In the genomic region with DNA sequence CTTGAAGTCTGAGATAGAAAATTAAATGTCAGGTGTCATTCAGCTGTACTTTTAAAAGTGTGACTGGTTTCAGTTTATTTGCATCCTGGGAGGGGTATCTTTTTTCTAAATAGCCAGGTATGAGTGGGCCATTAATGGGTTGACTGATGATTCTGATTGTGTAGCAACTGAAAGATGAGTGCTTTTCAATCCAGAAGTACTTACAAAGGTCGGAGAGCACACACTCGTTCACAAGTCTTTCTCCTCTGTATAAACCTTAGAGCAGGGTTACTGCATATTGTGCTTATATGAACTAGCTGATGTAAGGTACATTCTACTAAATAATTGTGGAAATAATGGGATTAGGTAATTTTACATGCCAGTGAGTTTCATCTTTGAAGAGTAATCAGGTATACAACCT, we compare ENCODE assay signal across 10 mouse cellular contexts. TPM values are rescaled to one million over a fixed set of nuclear protein-coding genes. Genes with fewer than 3 reads are reported as not detected.
A peak's percentile ranks its signal among the peaks of the same experiment; 100 is the strongest.
DNase-seq lines count a peak whose midpoint lies in the region; ATAC-seq and TF ChIP-seq lines count a peak whose summit lies in the region.
"Had no signal": no experiment of that assay in that cellular context is flagged by ENCODE, and none has a peak within 500 bp of the region (broad histone marks: within the 10 kb centered on the region; RNA-seq: fewer than 3 reads in every experiment).

No protein-coding gene starts in this region.

- 2% methylated on average over 2 of the region's 2 CpGs for WGBS in heart, adult 2 months
- WGBS in forebrain, embryonic 16.5 days: 4% methylated on average over 2 of the region's 2 CpGs
- 29% methylated on average over 2 of the region's 2 CpGs for WGBS in liver, embryonic 15.5 days (ENCODE audit: insufficient replicate concordance)

- intact Hi-C loops in heart, adult 2 months (cut with DNase I): loop anchor here (2.0 kb wide), 1 partner anchor 14 kb away; no protein-coding TSS in a partner anchor

- peaks cover 8% of the 10 kb centered on the region for H3K4me1 ChIP-seq in heart, adult 2 months (ENCODE audit: control insufficient read depth, insufficient read depth, low read length)
- H3K4me1 ChIP-seq in forebrain, embryonic 16.5 days (replicated peaks; ENCODE audit: control insufficient read depth, insufficient read depth, low read length): peaks cover 11% of the 10 kb centered on the region
- peaks cover 23% of the 10 kb centered on the region for H3K4me1 ChIP-seq in liver, embryonic 15.5 days (replicated peaks)

- TF ChIP-seq CTCF in heart, adult 2 months (IDR thresholded peaks at IDR 0.05): no peak

- peak overlapping the region; percentile 37; the same call in 1 of the 2 replicates for H3K9ac ChIP-seq in heart, adult 2 months (ENCODE audit: low read depth, low read length)
- H3K9ac ChIP-seq in forebrain, embryonic 16.5 days (replicated peaks; ENCODE audit: low read depth, low read length): peak overlapping the region; percentile 59
- H3K9ac ChIP-seq in liver, embryonic 15.5 days: peak overlapping the region; percentile 20; the same call in 1 of the 2 replicates

- peaks cover 9% of the 10 kb centered on the region for H3K79me2 ChIP-seq in heart, adult 2 months (replicated peaks; ENCODE audit: control insufficient read depth, insufficient read depth, low read length)

- peak overlapping the region; percentile 100 for H3K27ac ChIP-seq in heart, adult 2 months
- no peak overlapping the region for H3K27ac ChIP-seq in forebrain, embryonic 16.5 days (ENCODE audit: low read length)
- H3K27ac ChIP-seq in liver, embryonic 15.5 days (replicated peaks): no peak overlapping the region

- no peaks in the 10 kb centered on the region for H3K9me3 ChIP-seq in forebrain, embryonic 16.5 days (ENCODE audit: control insufficient read depth, low read length)
- no peaks in the 10 kb centered on the region for H3K9me3 ChIP-seq in liver, embryonic 15.5 days (replicated peaks)

- ATAC-seq in forebrain, embryonic 16.5 days: no peak
- no peak for ATAC-seq in liver, embryonic 15.5 days (ENCODE audit: insufficient read depth)
- ATAC-seq: CD4-positive, CD25-positive, alpha-beta regulatory T cell, adult 4 months had no signal

- H3K4me3 ChIP-seq in heart, adult 2 months: peak overlapping the region; percentile 72
- peak overlapping the region; percentile 50 for H3K4me3 ChIP-seq in forebrain, embryonic 16.5 days (replicated peaks; ENCODE audit: low read length)
- H3K4me3 ChIP-seq in liver, embryonic 15.5 days (replicated peaks): peak overlapping the region; percentile 97

- no peak for TF ChIP-seq POLR2A in heart, adult 2 months (IDR thresholded peaks at IDR 0.05; ENCODE audit: insufficient read depth, low read depth, low read length)

- H3K36me3 ChIP-seq in heart, adult 2 months (ENCODE audit: control insufficient read depth, insufficient read depth, low read length): peaks cover 28% of the 10 kb centered on the region
- H3K36me3 ChIP-seq in forebrain, embryonic 16.5 days (ENCODE audit: control insufficient read depth, insufficient read depth): no peaks in the 10 kb centered on the region
- no peaks in the 10 kb centered on the region; the same call in 1 of the 2 replicates for H3K36me3 ChIP-seq in liver, embryonic 15.5 days (replicated peaks)

- H3K27me3 ChIP-seq in heart, adult 2 months (ENCODE audit: control insufficient read depth, insufficient read depth, low read length): no peaks in the 10 kb centered on the region
- H3K27me3 ChIP-seq in forebrain, embryonic 16.5 days (replicated peaks; ENCODE audit: control insufficient read depth, insufficient read depth, low read length): no peaks in the 10 kb centered on the region
- no peaks in the 10 kb centered on the region for H3K27me3 ChIP-seq in liver, embryonic 15.5 days

- no peak for TF ChIP-seq EP300 in heart, adult 2 months (IDR thresholded peaks at IDR 0.05; ENCODE audit: insufficient read depth, low read depth, low read length)

- no peak for DNase-seq in heart, adult 2 months
- no peak for DNase-seq in heart, adult 9 months (ENCODE audit: low spot score in 2 of 2)
- peak; percentile 58 for DNase-seq in A20 (ENCODE audit: low read depth, low spot score)
- no peak for DNase-seq in thymus, postnatal 0 days (ENCODE audit: low spot score)
- DNase-seq in urinary bladder, postnatal 25 days (ENCODE audit: low spot score): no peak
- no peak for DNase-seq in testis, postnatal 14 days (ENCODE audit: low spot score)
- DNase-seq: kidney, postnatal 10 days had no signal

- peak overlapping the region; percentile 91 for H3K4me2 ChIP-seq in forebrain, embryonic 16.5 days (ENCODE audit: low read length)
- H3K4me2 ChIP-seq in liver, embryonic 15.5 days: peak overlapping the region; percentile 88

RNA-seq across cellular contexts. Expression of gene Kmt2e, which starts 2.5 kb away (rescaled TPM):
- 10 to 100 TPM; 38.1 to 48.5 TPM for total RNA-seq in heart, adult 2 months (2021)
- 14.4 and 18.1 TPM in 2 replicates for polyA plus RNA-seq in heart, adult 2 months (2012; rRNA removed)
- 198 and 209 TPM in 2 replicates for polyA plus RNA-seq in forebrain, embryonic 16.5 days (2015; fragmentation: Nextera tagmentation; extraction: Ambion mirVana)
- polyA plus RNA-seq in liver, embryonic 15.5 days (2015; fragmentation: Nextera tagmentation; extraction: Ambion mirVana): 34.3 and 34.9 TPM in 2 replicates
- polyA plus RNA-seq in thymus, postnatal 0 days (2015; fragmentation: Nextera tagmentation; extraction: Ambion mirVana): 84.6 and 111 TPM in 2 replicates
